Mouse (Mus musculus) cerebellum, adult 2 months (tissue): Measurements from ENCODE around the gene Trim65.

Source experiments
- CTCF ChIP-seq: fragments of 200-500 bp; IDR thresholded peaks from 2 replicates; pipeline ENCODE4 v1.5.1; 2011; ENCODE audit warnings: low read depth, mild to moderate bottlenecking, control low read depth, low read length, moderate library complexity, borderline replicate concordance; ENCODE audit not compliant: insufficient read depth
- POLR2A ChIP-seq: fragments of 200-500 bp; IDR thresholded peaks from 2 replicates; pipeline ENCODE4 v1.6.1; 2011; ENCODE audit warnings: low read length, control low read depth, borderline replicate concordance; ENCODE audit not compliant: insufficient read depth

DNA sequence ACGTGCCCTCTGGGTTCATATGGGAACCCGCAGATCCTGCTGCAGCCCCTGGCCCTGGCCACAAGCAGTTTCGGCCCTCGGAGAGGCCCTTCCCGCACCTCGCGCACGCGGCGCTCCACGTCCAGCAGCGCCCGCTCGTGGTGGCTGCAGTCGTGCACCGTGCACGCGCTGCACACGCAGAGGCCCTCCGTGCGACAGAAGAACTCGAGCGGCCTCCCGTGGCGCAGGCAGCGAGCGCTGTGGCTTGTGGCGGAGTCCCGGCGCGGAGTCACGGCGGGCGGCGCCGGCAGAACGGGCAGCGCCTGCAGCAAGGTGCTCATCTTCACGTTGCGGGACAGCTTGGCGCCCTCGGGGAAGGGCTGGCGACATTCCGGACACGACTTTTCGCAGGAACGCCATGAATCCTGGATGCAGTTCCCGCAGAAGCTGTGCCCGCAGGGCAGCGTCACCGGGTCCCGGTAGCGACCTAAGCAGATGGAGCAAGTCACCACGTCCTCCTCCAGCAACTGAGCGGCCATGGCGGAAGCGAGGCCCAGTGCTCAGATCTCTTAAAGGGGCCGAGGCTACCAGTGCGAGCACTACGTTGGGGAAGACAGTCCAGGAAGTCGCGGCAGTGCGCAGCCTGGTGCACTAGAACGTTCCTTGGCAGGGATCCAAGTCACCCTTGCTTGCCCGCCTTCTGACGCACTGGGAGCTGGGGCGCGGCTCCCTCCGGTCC lies at the start of gene Trim65:
- TF ChIP-seq POLR2A (peak; percentile 32; the same call in 1 of the 2 replicates), CTCF (peak; percentile 69)
